Mouse (Mus musculus) spleen, adult 2 months (tissue): Measurements from ENCODE around the gene Kazald1. TPM values are rescaled to one million over a fixed set of nuclear protein-coding genes. Genes with fewer than 3 reads are reported as not detected.
A peak's percentile ranks its signal among the peaks of the same experiment; 100 is the strongest.

Experiments used
- DNase-seq, 2 experiments: peaks; one replicate each; pipeline versions ENCODE4 v3.0.0 to v3.0.0-alpha.2; 2012 to 2021; ENCODE audit warnings: low spot score in 2 of 2, low read depth in 1 of 2
- H3K27ac ChIP-seq: fragments of 200-500 bp; 2 replicates; pipeline ENCODE4 v1.5.1; 2012; ENCODE audit warnings: low read length, inconsistent platforms; ENCODE audit not compliant: insufficient read depth
- H3K27me3 ChIP-seq: fragments of 200-500 bp; 2 replicates; pipeline ENCODE4 v1.6.1; 2012; ENCODE audit warnings: mild to moderate bottlenecking, moderate library complexity, low read length, inconsistent platforms; ENCODE audit not compliant: control insufficient read depth, insufficient read depth
- H3K36me3 ChIP-seq: fragments of 200-500 bp; 2 replicates; pipeline ENCODE4 v1.6.1; 2012; ENCODE audit warnings: mild to moderate bottlenecking, low read length, inconsistent platforms; ENCODE audit not compliant: control insufficient read depth, insufficient read depth
- H3K4me1 ChIP-seq: fragments of 200-500 bp; 2 replicates; pipeline ENCODE4 v1.6.1; 2011; ENCODE audit warnings: inconsistent platforms; ENCODE audit not compliant: control insufficient read depth, insufficient read depth, insufficient read length
- H3K4me3 ChIP-seq: fragments of 200-500 bp; 2 replicates; pipeline ENCODE4 v1.5.1; 2011; ENCODE audit warnings: mild to moderate bottlenecking, inconsistent platforms; ENCODE audit not compliant: insufficient read depth, insufficient read length; ENCODE audit errors: extremely low read depth
- CTCF ChIP-seq: fragments of 200-500 bp; IDR thresholded peaks from 2 replicates; pipeline ENCODE4 v1.5.1; 2011; ENCODE audit warnings: mild to moderate bottlenecking, inconsistent platforms; ENCODE audit not compliant: insufficient read depth, insufficient read length, insufficient replicate concordance; ENCODE audit errors: extremely low read depth
- POLR2A ChIP-seq: fragments of 200-500 bp; IDR thresholded peaks from 2 replicates; pipeline ENCODE4 v1.6.1; 2011; ENCODE audit warnings: low read depth, low read length, inconsistent platforms
- whole genome bisulfite sequencing: fragments of 180-500 bp; shearing (Covaris S2); methylation state at CpG from one replicate; pipeline ENCODE4 v1.1.7; 2018; 5-methylcytosine and 5-hydroxymethylcytosine counted together
- polyA plus RNA-seq: library from polyadenylated mRNA; depleted of rRNA; stranded (reverse); fragments of >200 nt; gene quantifications from 2 replicates; pipeline ENCODE4 v1.2.3, GENCODE M21; 2012

Kazald1 gene
- polyA plus RNA-seq, 1 experiment, result 63.8 TPM

- Histone ChIP-seq H3K27me3 (no peaks in the 10 kb centered on the region; the same call in 1 of the 2 replicates), H3K27ac (peak overlapping the region; percentile 96), H3K4me3 (peak overlapping the region; percentile 81; the same call in 1 of the 2 replicates), H3K36me3 (peaks cover 12% of the 10 kb centered on the region; the same call in 1 of the 2 replicates), H3K4me1 (peaks cover 15% of the 10 kb centered on the region)
- TF ChIP-seq POLR2A (no peak), CTCF (no peak)
- DNase-seq, result no peak
- WGBS, result 90% methylated on average over 12 of the region's 12 CpGs
These were observed 26.2 kb upstream of the Kazald1 start for GRCm38 (mm10) chr19:45048644-45049365.

GRCm38 (mm10) chr19:45049523-45049922, 25.5 kb upstream of the Kazald1 start:
- TF ChIP-seq POLR2A (no peak), CTCF (no peak)
- WGBS, result 78% methylated on average over 9 of the region's 9 CpGs
- no peak overlapping the region for H3K27ac ChIP-seq
- no peaks in the 10 kb centered on the region; the same call in 1 of the 2 replicates for H3K27me3 ChIP-seq
- H3K36me3 ChIP-seq, result peaks cover 13% of the 10 kb centered on the region
- H3K4me1 ChIP-seq, result peaks cover 15% of the 10 kb centered on the region
- no peak overlapping the region for H3K4me3 ChIP-seq
- no peak for DNase-seq

GRCm38 (mm10) chr19:45053451-45053850, 21.6 kb upstream of the Kazald1 start:
- 94% methylated on average over 8 of the region's 8 CpGs for WGBS
- no peak for DNase-seq
- Histone ChIP-seq H3K4me1 (peaks cover 13% of the 10 kb centered on the region), H3K27ac (no peak overlapping the region), H3K27me3 (no peaks in the 10 kb centered on the region), H3K4me3 (no peak overlapping the region), H3K36me3 (peaks cover 13% of the 10 kb centered on the region)
- TF ChIP-seq CTCF, result no peak
- no peak for TF ChIP-seq POLR2A

- no peak for DNase-seq
- H3K4me1 ChIP-seq, result peaks cover 8% of the 10 kb centered on the region
- 80% methylated on average over 6 of the region's 6 CpGs for WGBS
- no peak overlapping the region for H3K4me3 ChIP-seq
- peaks cover 12% of the 10 kb centered on the region for H3K36me3 ChIP-seq
- TF ChIP-seq CTCF (no peak), POLR2A (no peak)
- no peaks in the 10 kb centered on the region for H3K27me3 ChIP-seq
- no peak overlapping the region for H3K27ac ChIP-seq
These were observed 19.9 kb upstream of the Kazald1 start for GRCm38 (mm10) chr19:45054892-45055690.

GRCm38 (mm10) chr19:45056364-45056763, 18.7 kb upstream of the Kazald1 start:
- no peak for DNase-seq
- Histone ChIP-seq H3K4me3 (no peak overlapping the region), H3K27ac (no peak overlapping the region), H3K4me1 (peaks cover 8% of the 10 kb centered on the region), H3K27me3 (no peaks in the 10 kb centered on the region), H3K36me3 (peaks cover 10% of the 10 kb centered on the region)
- 43% methylated on average over 4 of the region's 4 CpGs for WGBS
- TF ChIP-seq POLR2A, result no peak
- TF ChIP-seq CTCF, result peak; percentile 37; the same call in 1 of the 2 replicates

- no peak overlapping the region for H3K4me3 ChIP-seq
These were observed 17.9 kb upstream of the Kazald1 start for GRCm38 (mm10) chr19:45056908-45057698.

More at GRCm38 (mm10) chr19:45056908-45057698, 17.9 kb upstream of the Kazald1 start:
- peaks cover 10% of the 10 kb centered on the region for H3K36me3 ChIP-seq
- peaks cover 8% of the 10 kb centered on the region for H3K4me1 ChIP-seq
- TF ChIP-seq POLR2A, result no peak
- TF ChIP-seq CTCF, result no peak
- peak overlapping the region; percentile 39; the same call in 1 of the 2 replicates for H3K27ac ChIP-seq
- 54% methylated on average over 7 of the region's 7 CpGs for WGBS
- DNase-seq, result no peak
- no peaks in the 10 kb centered on the region for H3K27me3 ChIP-seq
